Mouse (Mus musculus): Measurements from ENCODE around the gene Tbc1d15.
"Not testable (repeated sequence)": the region's sequence is repeated elsewhere in the genome, so short reads cannot be mapped to it uniquely, and the experiment has no call there.

The Tbc1d15 gene

DNA sequence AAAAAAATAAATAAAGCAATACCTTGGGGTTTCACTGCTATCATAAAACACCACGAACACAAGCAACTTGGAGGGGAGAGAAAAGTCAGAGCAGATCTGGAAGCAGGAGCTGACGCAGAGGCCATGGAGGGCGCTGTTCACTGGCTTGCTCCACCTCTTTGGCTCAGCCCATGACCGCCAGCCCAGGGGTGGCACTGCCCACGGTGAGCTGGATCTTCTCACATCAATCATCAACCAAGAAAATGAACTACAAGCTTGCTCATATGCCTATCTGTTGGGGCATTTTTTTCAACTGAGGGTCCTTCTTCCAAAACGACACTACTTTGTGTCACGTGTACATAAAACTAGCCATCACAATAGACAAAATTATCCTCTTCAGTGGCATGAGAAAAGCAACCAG lies 24.7 kb downstream of the Tbc1d15 start:
- Histone ChIP-seq H3K27me3 (ENCODE audit: control insufficient read depth, insufficient read depth, low read length, poor library complexity, severe bottlenecking) (no peaks in the 10 kb centered on the region), H3K36me3 (ENCODE audit: control insufficient read depth, insufficient read depth, low read length, poor library complexity, severe bottlenecking) (peaks cover 8% of the 10 kb centered on the region)
- DNase-seq (ENCODE audit: low read depth, low spot score) = no peak

DNA sequence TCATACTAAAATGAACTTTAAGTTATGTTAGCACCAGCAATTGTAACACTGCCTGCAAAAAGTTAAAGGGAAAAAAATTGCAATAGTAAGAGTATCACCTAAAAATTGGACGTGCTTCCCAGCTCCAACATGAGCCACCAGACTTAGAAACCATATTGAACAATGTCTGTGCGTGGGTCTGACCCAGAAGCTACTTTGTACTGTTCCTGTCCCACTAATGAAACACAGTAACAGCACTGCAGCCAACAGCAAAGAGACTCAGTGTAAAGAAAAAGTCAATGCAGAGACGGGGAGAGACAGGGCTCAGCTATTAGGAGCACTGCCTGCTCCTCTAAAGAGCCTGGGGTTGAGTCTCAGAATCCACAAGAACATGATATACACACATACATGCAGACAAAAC lies 27.4 kb downstream of the Tbc1d15 start:
- H3K27me3 ChIP-seq (ENCODE audit: control insufficient read depth, insufficient read depth, low read length, poor library complexity, severe bottlenecking) = no peaks in the 10 kb centered on the region
- no peak for DNase-seq (ENCODE audit: low read depth, low spot score)
- peaks cover 11% of the 10 kb centered on the region for H3K36me3 ChIP-seq (ENCODE audit: control insufficient read depth, insufficient read depth, low read length, poor library complexity, severe bottlenecking)

DNA sequence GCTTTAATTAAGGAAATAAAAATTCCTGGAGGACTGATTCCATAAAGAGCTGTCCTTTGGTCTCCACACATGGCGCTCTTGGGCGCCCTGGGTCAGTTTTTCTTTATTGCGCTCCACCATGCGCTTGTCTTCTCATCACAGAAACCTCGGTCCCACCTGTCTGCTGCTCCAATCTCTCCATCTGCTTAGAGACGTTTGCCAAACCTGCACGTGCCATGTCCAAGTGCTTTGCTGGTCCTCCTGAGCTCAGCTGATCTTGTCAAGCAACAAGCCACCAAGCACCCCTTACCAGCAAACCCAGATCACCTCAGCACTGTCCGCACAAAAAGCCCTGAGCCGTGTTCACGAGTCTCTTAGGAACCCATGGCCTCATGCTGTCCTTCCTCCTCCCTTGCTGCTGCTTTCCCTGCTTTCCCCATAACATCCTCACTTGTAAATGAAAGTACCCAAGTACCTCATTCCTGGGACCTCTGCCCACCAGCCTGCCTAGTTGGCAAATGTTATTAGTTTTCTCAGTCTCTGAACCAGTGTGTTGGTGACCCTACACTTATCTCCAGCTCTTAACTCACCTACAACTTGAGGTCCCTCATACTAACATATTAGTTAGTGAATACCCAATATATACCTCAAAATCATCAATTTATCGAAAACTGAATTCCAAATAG lies 38.2 kb downstream of the Tbc1d15 start:
- no peaks in the 10 kb centered on the region for H3K27me3 ChIP-seq (ENCODE audit: control insufficient read depth, insufficient read depth, low read length, poor library complexity, severe bottlenecking)
- DNase-seq (ENCODE audit: low read depth, low spot score) = no peak
- peaks cover 17% of the 10 kb centered on the region for H3K36me3 ChIP-seq (ENCODE audit: control insufficient read depth, insufficient read depth, low read length, poor library complexity, severe bottlenecking)

DNA sequence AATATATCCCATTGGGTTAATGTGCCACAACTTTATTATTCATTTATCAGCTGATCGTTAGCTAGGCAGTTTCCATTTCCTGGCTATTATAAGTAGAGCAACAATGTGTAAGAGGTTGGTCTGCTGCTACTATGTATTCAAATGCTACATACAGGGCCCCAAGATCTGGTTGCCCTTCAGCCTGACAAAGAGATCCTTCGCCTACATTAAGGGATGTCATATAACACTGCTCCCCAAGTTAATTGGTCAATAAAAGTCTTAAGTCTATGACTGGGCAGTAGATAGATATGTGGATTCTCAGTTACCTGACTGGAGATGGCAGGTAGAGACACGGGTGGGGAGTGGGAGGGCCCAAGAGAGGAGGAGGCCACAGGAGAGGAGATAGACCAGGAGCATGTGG lies 45.4 kb downstream of the Tbc1d15 start:
- DNase-seq (ENCODE audit: low read depth, low spot score) = no peak
- Histone ChIP-seq H3K27me3 (ENCODE audit: control insufficient read depth, insufficient read depth, low read length, poor library complexity, severe bottlenecking) (no peaks in the 10 kb centered on the region), H3K36me3 (ENCODE audit: control insufficient read depth, insufficient read depth, low read length, poor library complexity, severe bottlenecking) (peaks cover 14% of the 10 kb centered on the region)

DNA sequence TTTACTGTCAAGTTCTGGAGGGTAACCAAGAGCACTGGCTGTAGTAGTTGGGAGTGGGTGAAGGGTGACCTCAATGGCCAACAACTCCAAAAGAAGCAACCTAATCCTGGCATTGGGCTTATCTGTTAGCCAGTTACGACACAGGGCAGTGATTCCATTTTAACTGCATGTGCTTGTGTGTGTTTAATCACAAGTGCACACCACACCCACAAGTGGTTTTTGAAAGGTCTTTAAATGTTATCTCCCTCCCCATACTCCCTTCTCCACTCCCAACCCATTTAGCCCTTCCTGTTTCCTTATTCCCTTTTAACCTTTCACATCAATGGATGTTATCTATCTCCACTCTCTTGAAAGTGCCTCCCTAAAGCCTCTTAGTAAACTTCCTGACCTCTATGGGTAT lies 46.0 kb downstream of the Tbc1d15 start:
- no peaks in the 10 kb centered on the region for H3K27me3 ChIP-seq (ENCODE audit: control insufficient read depth, insufficient read depth, low read length, poor library complexity, severe bottlenecking)
- H3K36me3 ChIP-seq (ENCODE audit: control insufficient read depth, insufficient read depth, low read length, poor library complexity, severe bottlenecking) = peaks cover 14% of the 10 kb centered on the region
- no peak for DNase-seq (ENCODE audit: low read depth, low spot score)

DNA sequence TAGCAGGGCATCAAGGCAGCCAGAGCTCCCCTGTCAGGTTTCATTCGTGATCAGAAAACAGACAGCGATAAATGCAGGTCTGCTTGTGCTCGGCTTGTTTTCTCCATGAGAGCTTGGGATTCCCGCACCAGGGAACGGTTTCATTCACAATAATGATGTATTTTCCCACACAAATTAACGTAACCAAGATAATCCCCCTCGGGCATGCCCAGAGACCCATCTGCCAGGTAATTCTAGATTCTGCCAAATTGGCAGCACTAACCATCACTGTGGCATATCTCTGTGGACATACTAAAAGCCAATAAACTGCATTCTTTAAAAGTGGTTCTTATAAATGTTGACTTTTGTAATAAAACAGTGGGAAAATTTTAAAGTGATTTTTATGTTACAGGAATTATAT lies 60.1 kb downstream of the Tbc1d15 start:
- H3K27me3 ChIP-seq (ENCODE audit: control insufficient read depth, insufficient read depth, low read length, poor library complexity, severe bottlenecking) = no peaks in the 10 kb centered on the region
- DNase-seq (ENCODE audit: low read depth, low spot score) = no peak
- no peaks in the 10 kb centered on the region for H3K36me3 ChIP-seq (ENCODE audit: control insufficient read depth, insufficient read depth, low read length, poor library complexity, severe bottlenecking)

DNA sequence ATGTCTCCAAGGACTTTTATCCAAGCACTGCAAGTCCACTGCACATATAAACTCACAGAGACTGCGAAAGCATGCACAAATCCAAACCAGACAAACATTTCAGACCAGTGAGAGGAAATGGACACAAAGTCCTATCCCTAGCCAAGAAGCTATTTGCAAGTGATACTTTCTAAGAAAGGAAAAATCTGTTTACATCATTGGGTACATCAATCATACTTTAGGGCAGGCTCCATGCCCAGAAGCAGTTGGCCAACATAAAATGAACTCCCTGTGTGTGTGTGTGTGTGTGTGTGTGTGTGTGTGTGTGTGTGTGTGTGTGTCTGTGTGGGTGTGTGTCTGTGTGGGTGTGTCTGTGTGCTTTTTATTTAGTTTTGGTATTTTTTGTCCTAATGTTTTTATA lies 63.9 kb downstream of the Tbc1d15 start:
- H3K27me3 ChIP-seq (ENCODE audit: control insufficient read depth, insufficient read depth, low read length, poor library complexity, severe bottlenecking) = no peaks in the 10 kb centered on the region; the same call in 1 of the 2 replicates
- DNase-seq (ENCODE audit: low read depth, low spot score) = no peak
- H3K36me3 ChIP-seq (ENCODE audit: control insufficient read depth, insufficient read depth, low read length, poor library complexity, severe bottlenecking) = no peaks in the 10 kb centered on the region

DNA sequence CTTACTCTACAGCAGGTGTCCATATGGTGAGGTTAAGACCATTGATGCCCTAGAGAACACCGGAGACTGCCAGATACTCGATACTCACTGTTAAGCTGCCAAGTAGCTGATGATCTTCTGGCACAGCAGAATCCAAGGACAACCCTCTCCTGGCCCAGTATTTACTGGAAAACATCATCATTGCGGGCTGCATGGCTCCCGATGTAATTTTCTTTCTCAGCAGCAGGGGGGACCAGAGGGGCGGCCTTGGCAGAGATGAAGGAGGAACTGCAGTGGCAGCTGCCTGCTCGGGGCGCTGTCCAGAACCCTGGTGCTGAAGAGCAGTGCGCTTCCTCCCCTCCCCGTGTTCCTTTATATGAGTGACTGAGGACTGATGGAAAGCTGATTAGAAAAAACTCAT lies 66.6 kb downstream of the Tbc1d15 start, which contains the start of gene Tph2:
Gene Tph2 (minus strand): TSS at position 326 of the 400 bp plus-strand sequence.
- peak; percentile 68 for DNase-seq (ENCODE audit: low read depth, low spot score)
- Histone ChIP-seq H3K36me3 (ENCODE audit: control insufficient read depth, insufficient read depth, low read length, poor library complexity, severe bottlenecking) (no peaks in the 10 kb centered on the region), H3K27me3 (ENCODE audit: control insufficient read depth, insufficient read depth, low read length, poor library complexity, severe bottlenecking) (no peaks in the 10 kb centered on the region; the same call in 1 of the 2 replicates)

DNA sequence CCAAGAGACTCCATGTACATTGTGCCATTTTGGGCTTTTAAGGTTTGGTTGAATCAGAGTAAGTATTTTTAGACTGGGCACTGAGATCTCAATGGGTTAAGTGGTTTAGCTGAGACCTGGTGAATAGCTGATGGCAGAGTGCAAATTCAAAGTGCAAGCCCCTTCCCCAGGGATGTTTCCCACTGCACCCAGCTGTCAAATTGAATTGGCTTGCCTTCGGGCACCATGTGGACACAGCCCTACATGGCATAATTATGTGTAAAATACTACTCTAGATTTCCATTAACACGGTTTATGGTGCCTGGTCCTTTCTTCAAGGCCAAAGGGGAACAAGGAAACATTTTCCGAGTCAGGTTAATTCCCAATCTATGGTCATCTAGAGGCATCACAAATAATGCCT lies 70.2 kb downstream of the Tbc1d15 start:
- Histone ChIP-seq H3K27me3 (ENCODE audit: control insufficient read depth, insufficient read depth, low read length, poor library complexity, severe bottlenecking) (no peaks in the 10 kb centered on the region; the same call in 1 of the 2 replicates), H3K36me3 (ENCODE audit: control insufficient read depth, insufficient read depth, low read length, poor library complexity, severe bottlenecking) (no peaks in the 10 kb centered on the region)
- DNase-seq (ENCODE audit: low read depth, low spot score) = no peak

DNA sequence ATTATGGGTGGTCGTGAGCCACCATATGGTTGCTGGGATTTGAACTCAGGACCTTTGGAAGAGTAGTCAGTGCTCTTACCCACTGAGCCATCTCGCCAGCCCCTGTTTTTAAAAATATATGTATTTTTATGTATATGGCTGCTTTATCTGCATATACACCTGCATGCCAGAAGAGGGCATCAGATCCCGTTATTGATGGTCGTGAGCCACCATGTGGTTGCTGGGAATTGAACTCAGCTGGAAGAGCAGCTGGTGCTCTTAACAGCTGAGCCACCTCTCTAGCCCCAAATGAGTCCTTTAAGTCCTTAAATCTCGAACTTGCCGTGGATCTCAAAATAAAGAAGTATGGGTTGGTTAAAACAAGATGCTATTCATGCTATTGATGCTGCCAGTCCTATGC lies 73.2 kb downstream of the Tbc1d15 start:
- DNase-seq (ENCODE audit: low read depth, low spot score); H3K27me3 ChIP-seq (ENCODE audit: control insufficient read depth, insufficient read depth, low read length, poor library complexity, severe bottlenecking); H3K36me3 ChIP-seq (ENCODE audit: control insufficient read depth, insufficient read depth, low read length, poor library complexity, severe bottlenecking): not testable (repeated sequence)

DNA sequence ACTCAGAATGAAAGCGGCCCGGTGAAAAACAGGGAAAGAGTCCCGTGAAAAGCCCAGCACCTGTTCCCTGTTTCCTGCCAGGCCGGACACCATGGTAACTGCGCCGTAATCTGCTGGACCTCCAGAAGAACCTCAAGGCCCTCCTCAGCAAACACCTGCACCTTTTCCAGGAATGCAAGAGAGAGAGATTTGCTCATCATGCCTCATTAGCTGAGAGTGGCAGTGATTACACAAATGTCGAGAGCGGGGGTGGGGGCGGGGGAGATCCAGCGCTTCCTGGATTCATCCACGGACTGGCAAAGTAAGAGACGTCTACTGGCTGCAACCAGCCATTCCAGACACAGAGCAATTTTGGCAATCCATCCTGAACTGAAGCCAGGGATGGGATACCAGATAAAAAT lies 75.7 kb downstream of the Tbc1d15 start:
- H3K27me3 ChIP-seq (ENCODE audit: control insufficient read depth, insufficient read depth, low read length, poor library complexity, severe bottlenecking) = no peaks in the 10 kb centered on the region
- DNase-seq (ENCODE audit: low read depth, low spot score) = no peak
- no peaks in the 10 kb centered on the region for H3K36me3 ChIP-seq (ENCODE audit: control insufficient read depth, insufficient read depth, low read length, poor library complexity, severe bottlenecking)

DNA sequence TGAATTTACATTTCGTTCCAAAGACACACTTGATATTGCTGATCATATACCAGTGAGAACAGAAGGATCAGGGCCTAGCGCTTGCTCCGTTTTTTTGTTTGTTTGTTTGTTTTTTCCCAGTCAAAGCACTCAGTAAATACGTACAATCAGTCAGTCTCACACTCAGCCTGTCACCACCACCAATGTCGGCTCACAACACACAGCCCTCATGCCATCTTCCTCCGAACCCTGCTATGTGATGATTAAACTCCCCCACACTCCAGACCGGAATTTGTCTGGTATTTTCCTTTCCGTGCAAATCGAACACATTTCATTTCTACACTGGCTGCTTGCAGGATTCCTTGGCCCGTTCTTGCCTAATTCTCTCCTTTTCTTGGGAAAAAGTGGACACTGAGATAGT lies 77.9 kb downstream of the Tbc1d15 start:
- Histone ChIP-seq H3K36me3 (ENCODE audit: control insufficient read depth, insufficient read depth, low read length, poor library complexity, severe bottlenecking) (no peaks in the 10 kb centered on the region), H3K27me3 (ENCODE audit: control insufficient read depth, insufficient read depth, low read length, poor library complexity, severe bottlenecking) (no peaks in the 10 kb centered on the region)
- no peak for DNase-seq (ENCODE audit: low read depth, low spot score)

DNA sequence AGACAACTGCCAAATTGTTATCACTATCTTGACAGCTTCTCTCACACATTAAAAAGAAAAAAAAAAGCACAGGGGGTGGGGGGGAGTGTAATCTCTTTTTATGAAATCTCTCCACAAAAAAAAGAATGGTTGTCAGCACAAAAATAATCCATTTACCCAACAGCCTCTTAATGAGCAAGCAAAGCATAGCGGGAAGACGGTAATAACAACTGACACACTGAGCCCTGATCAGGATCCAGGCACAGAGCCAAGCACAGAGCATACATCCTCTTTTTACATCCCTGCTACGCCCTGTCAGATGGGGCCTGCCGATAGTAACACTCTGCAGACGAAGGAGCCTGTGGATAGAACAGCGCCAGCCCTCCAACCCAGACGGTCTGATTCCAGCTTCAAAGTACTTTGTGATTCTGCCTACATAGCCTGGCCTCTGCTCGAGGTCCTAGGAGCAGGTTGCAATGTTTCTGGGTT lies 79.9 kb downstream of the Tbc1d15 start:
- no peak for DNase-seq (ENCODE audit: low read depth, low spot score)
- no peaks in the 10 kb centered on the region for H3K27me3 ChIP-seq (ENCODE audit: control insufficient read depth, insufficient read depth, low read length, poor library complexity, severe bottlenecking)
- no peaks in the 10 kb centered on the region for H3K36me3 ChIP-seq (ENCODE audit: control insufficient read depth, insufficient read depth, low read length, poor library complexity, severe bottlenecking)

DNA sequence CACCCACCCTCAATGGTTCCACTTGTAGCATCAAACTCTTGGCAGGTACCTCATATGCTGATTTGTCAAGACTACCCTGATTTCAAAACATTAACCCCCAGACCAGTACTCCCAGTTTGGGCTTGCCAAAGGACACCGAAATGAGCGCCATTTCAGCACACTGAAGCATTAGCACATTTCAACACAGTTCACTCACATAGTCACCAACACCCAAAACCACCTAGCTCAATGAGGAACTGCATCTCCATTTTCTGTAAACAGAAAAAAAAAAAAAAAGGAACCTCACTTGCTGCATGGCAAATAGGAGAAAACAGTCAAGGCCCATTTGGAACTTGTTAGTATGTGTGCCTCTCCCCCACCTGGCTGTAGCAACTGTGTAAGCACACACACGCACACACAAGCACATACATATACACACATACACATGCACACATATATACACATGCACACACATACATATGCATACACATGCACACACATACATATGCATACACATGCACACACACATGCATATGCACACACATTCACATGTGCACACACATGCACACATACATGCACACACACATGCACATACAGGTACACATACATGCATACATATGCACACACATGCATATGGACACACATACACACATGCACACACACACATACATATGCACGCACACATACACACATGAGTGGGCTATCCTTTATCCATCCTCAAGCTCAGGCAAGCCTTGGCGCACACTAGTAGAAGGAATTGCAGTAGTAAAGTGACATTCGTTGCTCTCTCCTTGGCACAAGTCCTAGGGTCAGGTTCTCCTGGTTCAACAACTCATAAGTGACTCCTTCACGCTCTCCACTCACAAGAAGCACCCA lies 80.5 kb downstream of the Tbc1d15 start:
- Histone ChIP-seq H3K36me3 (ENCODE audit: control insufficient read depth, insufficient read depth, low read length, poor library complexity, severe bottlenecking) (no peaks in the 10 kb centered on the region), H3K27me3 (ENCODE audit: control insufficient read depth, insufficient read depth, low read length, poor library complexity, severe bottlenecking) (no peaks in the 10 kb centered on the region)
- DNase-seq (ENCODE audit: low read depth, low spot score) = no peak

DNA sequence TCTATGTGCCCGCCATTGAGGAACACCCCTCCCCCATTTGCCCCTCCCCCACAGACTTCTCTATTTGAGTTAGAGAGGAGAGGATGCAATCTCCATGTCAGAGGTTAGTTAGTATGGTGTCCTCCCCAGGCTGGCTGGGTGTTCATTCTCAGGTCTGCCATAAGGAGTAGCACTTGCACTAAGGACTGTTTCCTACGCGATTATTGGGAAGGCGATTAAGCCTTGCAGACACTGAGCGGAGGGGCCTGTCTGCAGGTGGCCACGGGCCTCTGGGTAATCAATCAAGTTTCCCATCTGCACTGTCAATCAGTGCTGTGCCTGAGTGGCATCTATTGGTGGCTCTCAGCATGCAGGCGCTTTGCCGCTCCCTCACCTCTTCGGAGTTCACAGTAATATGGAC lies 81.9 kb downstream of the Tbc1d15 start:
- no peaks in the 10 kb centered on the region for H3K36me3 ChIP-seq (ENCODE audit: control insufficient read depth, insufficient read depth, low read length, poor library complexity, severe bottlenecking)
- no peak for DNase-seq (ENCODE audit: low read depth, low spot score)
- no peaks in the 10 kb centered on the region for H3K27me3 ChIP-seq (ENCODE audit: control insufficient read depth, insufficient read depth, low read length, poor library complexity, severe bottlenecking)

All from splenic B cell, adult 2 months (primary cell).